Mouse (Mus musculus): ENCODE results near the gene Insig1.

GRCm38 (mm10) chr5:28036518-28036917 lies 34.6 kb upstream of the Insig1 start:
- no peak for TF ChIP-seq TAL1 (IDR thresholded peaks at IDR 0.05; ENCODE audit: low read length)
- TF ChIP-seq GATA1 (IDR thresholded peaks at IDR 0.05; ENCODE audit: low read length) = no peak
